Mouse (Mus musculus) forebrain, postnatal 0 days (tissue): ENCODE measurements around the gene Itgax. TPM values are rescaled to one million over a fixed set of nuclear protein-coding genes. Genes with fewer than 3 reads are reported as not detected.
"Not testable (repeated sequence)": the region's sequence is repeated elsewhere in the genome, so short reads cannot be mapped to it uniquely, and the experiment has no call there.

Experiments used
- ATAC-seq: fragments of 200-750 bp; cut with Nextera tagmentation; 2 replicates; pipeline ENCODE4 v1.8.0; 2017; ENCODE audit warnings: mild to moderate bottlenecking, moderate library complexity
- DNase-seq: peaks from one replicate; pipeline ENCODE4 v3.0.0-alpha.2; 2015
- H3K27ac ChIP-seq: fragments of 300-500 bp; sonication (generic); 2 replicates; pipeline ENCODE4 v1.5.1; 2014; ENCODE audit warnings: low read depth, mild to moderate bottlenecking, antibody characterized with exemption, low read length, moderate library complexity, mixed read lengths
- H3K27me3 ChIP-seq: fragments of 300-500 bp; sonication (generic); 2 replicates; pipeline ENCODE4 v1.6.1; 2014; ENCODE audit warnings: mild to moderate bottlenecking, low read length, mixed read lengths; ENCODE audit not compliant: insufficient read depth
- H3K36me3 ChIP-seq: fragments of 300-500 bp; sonication (generic); 2 replicates; pipeline ENCODE4 v1.6.1; 2014; ENCODE audit warnings: mild to moderate bottlenecking, moderate library complexity; ENCODE audit not compliant: insufficient read depth
- H3K4me1 ChIP-seq: fragments of 300-500 bp; sonication (generic); 2 replicates; pipeline ENCODE4 v1.6.1; 2014; ENCODE audit warnings: antibody characterized with exemption; ENCODE audit not compliant: insufficient read depth
- H3K4me2 ChIP-seq: fragments of 300-500 bp; sonication (generic); 2 replicates; pipeline ENCODE4 v1.6.1; 2014; ENCODE audit warnings: low read depth, mild to moderate bottlenecking, moderate library complexity
- H3K4me3 ChIP-seq: fragments of 300-500 bp; sonication (generic); 2 replicates; pipeline ENCODE4 v1.5.1; 2014; ENCODE audit warnings: low read depth, low read length, mixed read lengths
- H3K9ac ChIP-seq: fragments of 300-500 bp; sonication (generic); 2 replicates; pipeline ENCODE4 v1.6.1; 2014; ENCODE audit warnings: mild to moderate bottlenecking
- H3K9me3 ChIP-seq: fragments of 300-500 bp; sonication (generic); 2 replicates; pipeline ENCODE4 v1.6.1; 2016; ENCODE audit warnings: low read length
- CTCF ChIP-seq: sonication (generic); IDR thresholded peaks from 2 replicates; pipeline ENCODE4 v1.5.1; 2016; ENCODE audit warnings: antibody characterized with exemption, control low read depth, low read depth
- WGBS: fragments of 180-500 bp; shearing (Covaris S2); extraction: QIAGEN DNeasy Blood & Tissue Kit; methylation state at CpG from one replicate; pipeline ENCODE4 v1.1.7; 2014; 5-methylcytosine and 5-hydroxymethylcytosine counted together
- polyA plus RNA-seq: library from polyadenylated mRNA; unstranded; fragments of >200 nt; fragmentation: Nextera tagmentation; extraction: Ambion mirVana; gene quantifications from 2 replicates; pipeline ENCODE4 v1.2.1, GENCODE M21; 2015
- total RNA-seq: library from RNA; depleted of rRNA; stranded (reverse); fragments of >200 nt; gene quantifications from 2 replicates; pipeline ENCODE4 v1.2.3, GENCODE M21; 2014

Itgax gene
- total and polyA plus RNA-seq, 2 experiments from 2014 or later = 0.16 to 0.24 TPM

DNA sequence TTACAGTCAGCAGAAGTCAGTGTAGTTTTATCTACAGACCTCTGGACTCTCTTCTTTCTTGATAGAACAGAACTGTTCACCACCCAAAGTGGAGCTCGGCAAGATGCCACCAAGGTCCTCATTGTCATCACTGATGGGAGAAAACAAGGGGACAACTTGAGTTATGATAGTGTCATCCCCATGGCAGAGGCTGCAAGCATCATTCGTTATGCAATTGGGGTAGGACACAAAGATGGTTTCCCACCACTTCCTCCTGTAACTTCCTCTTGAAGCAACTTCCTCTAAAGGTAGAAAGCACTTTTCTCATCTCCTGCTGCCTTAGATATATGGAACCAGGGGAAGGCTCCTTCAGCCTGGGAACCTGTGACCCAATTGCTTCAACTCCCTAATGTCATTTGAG, 4.2 kb downstream of the Itgax start:
- Histone ChIP-seq H3K27me3 (no peaks in the 10 kb centered on the region), H3K9ac (no peak overlapping the region), H3K36me3 (no peaks in the 10 kb centered on the region), H3K27ac (no peak overlapping the region), H3K4me1 (no peaks in the 10 kb centered on the region), H3K4me3 (no peak overlapping the region), H3K9me3 (no peaks in the 10 kb centered on the region), H3K4me2 (no peak overlapping the region)
- ATAC-seq = no peak
- WGBS = 95% methylated on average over 2 of the region's 2 CpGs
- DNase-seq = no peak
- no peak for TF ChIP-seq CTCF

GRCm38 (mm10) chr7:128136927-128137326, 7.6 kb downstream of the Itgax start:
- Histone ChIP-seq H3K9me3 (no peaks in the 10 kb centered on the region), H3K4me2 (no peak overlapping the region), H3K27ac (no peak overlapping the region), H3K9ac (no peak overlapping the region), H3K36me3 (no peaks in the 10 kb centered on the region), H3K4me1 (no peaks in the 10 kb centered on the region), H3K27me3 (no peaks in the 10 kb centered on the region), H3K4me3 (no peak overlapping the region)
- TF ChIP-seq CTCF = no peak
- 55% methylated on average over 4 of the region's 4 CpGs for WGBS
- no peak for DNase-seq
- ATAC-seq = no peak

DNA sequence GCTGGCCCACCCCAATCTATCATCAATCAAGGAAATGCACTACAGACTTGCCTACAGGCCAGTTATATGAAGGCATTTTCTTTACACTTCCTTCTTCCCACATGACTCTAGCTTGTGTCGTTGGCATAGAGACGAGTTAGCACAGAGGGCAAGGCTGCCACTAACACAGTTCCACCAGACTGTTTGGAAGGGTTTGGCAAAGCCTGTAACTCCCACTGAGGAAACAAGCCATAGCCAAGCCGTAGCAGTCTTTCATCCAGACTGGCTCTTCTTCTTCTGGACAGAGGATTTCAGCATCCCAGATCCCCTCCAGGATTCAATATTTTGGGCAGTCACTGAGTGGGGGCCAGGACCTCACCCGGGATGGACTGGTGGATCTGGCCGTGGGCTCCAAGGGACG, 10.3 kb downstream of the Itgax start:
- H3K9me3 ChIP-seq = no peaks in the 10 kb centered on the region
- H3K4me3 ChIP-seq = no peak overlapping the region
- 92% methylated on average over 6 of the region's 6 CpGs for WGBS
- no peaks in the 10 kb centered on the region for H3K27me3 ChIP-seq
- no peak overlapping the region for H3K4me2 ChIP-seq
- H3K36me3 ChIP-seq = no peaks in the 10 kb centered on the region
- no peak overlapping the region for H3K9ac ChIP-seq
- no peak overlapping the region for H3K27ac ChIP-seq
- peak; percentile 3 for DNase-seq
- ATAC-seq = no peak
- no peaks in the 10 kb centered on the region for H3K4me1 ChIP-seq
- no peak for TF ChIP-seq CTCF

- Histone ChIP-seq H3K4me3 (no peak overlapping the region), H3K27me3 (no peaks in the 10 kb centered on the region), H3K9ac (no peak overlapping the region), H3K36me3 (no peaks in the 10 kb centered on the region), H3K9me3 (no peaks in the 10 kb centered on the region), H3K27ac (no peak overlapping the region), H3K4me1 (no peaks in the 10 kb centered on the region), H3K4me2 (no peak overlapping the region)
- DNase-seq (no peak), ATAC-seq (no peak)
- TF ChIP-seq CTCF = no peak
- WGBS = 89% methylated on average over 8 of the region's 8 CpGs
These were observed 21.6 kb downstream of the Itgax start for GRCm38 (mm10) chr7:128150970-128151369.

DNA sequence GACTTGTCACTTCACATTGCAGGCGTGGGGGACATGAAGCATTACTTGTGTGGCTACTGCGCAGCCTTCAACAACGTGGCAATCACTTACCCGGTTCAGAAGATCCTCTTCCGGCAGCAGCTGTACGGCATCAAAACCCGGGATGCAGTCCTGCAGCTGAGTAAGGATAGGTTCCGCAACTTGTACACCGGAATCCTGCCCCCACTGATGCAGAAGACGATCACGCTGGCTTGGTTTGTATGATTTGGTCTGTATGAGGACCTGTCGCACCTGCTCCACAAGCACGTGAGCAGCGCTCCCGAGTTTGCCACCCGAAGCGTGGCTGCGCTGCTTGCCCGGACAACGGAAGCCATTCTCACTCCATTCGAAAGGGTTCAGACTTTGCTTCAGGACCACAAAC, 24.7 kb downstream of the Itgax start, which contains the start of gene Itgad:
Gene Itgad (plus strand): TSS at position 301 of the 400 bp plus-strand sequence.
- 93% methylated on average over 21 of the region's 21 CpGs for WGBS
- no peak within 1 kb of the TSS for H3K9ac ChIP-seq
- H3K27ac ChIP-seq = no peak within 1 kb of the TSS
- H3K9me3 ChIP-seq = no peaks in the 10 kb centered on the region
- no peak within 1 kb of the TSS for H3K4me3 ChIP-seq
- no peak within 1 kb of the TSS for H3K4me2 ChIP-seq
- TF ChIP-seq CTCF = no peak
- DNase-seq = no peak
- no peaks in the 10 kb centered on the region for H3K27me3 ChIP-seq
- no peaks in the 10 kb centered on the region for H3K4me1 ChIP-seq
- ATAC-seq = no peak
- H3K36me3 ChIP-seq = no peaks in the 10 kb centered on the region

GRCm38 (mm10) chr7:128154924-128155323, 25.6 kb downstream of the Itgax start:
- no peak for ATAC-seq

GRCm38 (mm10) chr7:128158688-128159354, 29.5 kb downstream of the Itgax start:
- not testable (repeated sequence) for DNase-seq, ATAC-seq, H3K4me3 ChIP-seq, H3K27me3 ChIP-seq, H3K9ac ChIP-seq, H3K9me3 ChIP-seq, H3K4me2 ChIP-seq, H3K27ac ChIP-seq, H3K36me3 ChIP-seq, H3K4me1 ChIP-seq
- 79% methylated on average over 7 of the region's 8 CpGs for WGBS

More at GRCm38 (mm10) chr7:128154924-128155323, 25.6 kb downstream of the Itgax start:
- Histone ChIP-seq H3K27me3 (no peaks in the 10 kb centered on the region), H3K4me3 (no peak overlapping the region), H3K36me3 (no peaks in the 10 kb centered on the region), H3K4me2 (no peak overlapping the region), H3K9me3 (no peaks in the 10 kb centered on the region), H3K9ac (no peak overlapping the region), H3K4me1 (no peaks in the 10 kb centered on the region), H3K27ac (no peak overlapping the region)
- 47% methylated on average over 10 of the region's 10 CpGs for WGBS
- TF ChIP-seq CTCF = no peak
- DNase-seq = no peak
